Mouse (Mus musculus) ES-E14 (cell line): ENCODE measurements at regions not wholly inside any gene's neighbourhood (a gene's known extent, or its start where the extent isn't known, plus 50 kb on each side); places are given as distances from the start of the nearest gene placed in this dataset.

Experiments
- HCFC1 ChIP-seq: IDR thresholded peaks from 2 replicates; pipeline ENCODE4 v1.6.1; 2012; ENCODE audit warnings: low read length, inconsistent platforms, borderline replicate concordance; ENCODE audit not compliant: insufficient read depth
- ZC3H11A ChIP-seq: IDR thresholded peaks from 2 replicates; pipeline ENCODE4 v1.6.1; 2012; ENCODE audit warnings: low read depth, mild to moderate bottlenecking, inconsistent platforms, low read length, borderline replicate concordance

DNA sequence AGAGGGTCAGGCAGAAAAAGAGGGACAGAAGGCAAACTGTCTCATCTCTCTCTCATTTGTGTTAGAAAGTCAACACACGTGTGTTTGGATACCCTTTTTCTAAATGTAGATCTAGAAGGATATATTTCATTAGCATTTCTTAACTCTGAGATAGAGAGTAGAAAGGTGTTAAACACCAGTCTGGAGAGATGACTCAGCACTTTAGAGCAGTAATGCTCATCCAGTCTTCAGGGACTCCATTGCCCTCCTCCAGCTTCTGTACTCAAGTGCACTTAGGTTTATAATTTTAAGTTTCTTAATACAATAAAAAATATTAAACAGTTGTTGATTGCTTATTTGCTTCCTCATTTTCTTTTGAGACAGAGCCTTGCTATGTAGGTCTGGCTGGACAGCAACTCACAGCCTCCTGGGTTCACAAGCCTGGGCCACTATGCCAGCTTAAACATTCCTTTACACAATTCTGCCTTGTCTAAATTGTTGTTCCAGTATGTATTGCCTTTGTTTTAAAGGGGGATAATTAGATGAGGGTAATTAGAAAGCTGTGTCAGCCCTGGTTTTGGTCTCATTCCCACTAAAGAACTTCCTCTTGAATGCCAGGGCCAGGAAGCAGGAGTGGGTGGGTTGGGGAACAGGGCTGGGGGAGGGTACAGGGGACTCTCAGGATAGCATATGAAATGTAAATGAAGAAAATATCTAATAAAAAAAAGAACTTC is 222.1 kb downstream of the Nfkbiz start:
- TF ChIP-seq ZC3H11A (no peak), HCFC1 (no peak)
